Mouse (Mus musculus) heart, postnatal 25 days (tissue): ENCODE measurements at regions not wholly inside any gene's neighbourhood (a gene's known extent, or its start where the extent isn't known, plus 50 kb on each side); places are given as distances from the start of the nearest gene placed in this dataset.
"Not testable (repeated sequence)": the region's sequence is repeated elsewhere in the genome, so short reads cannot be mapped to it uniquely, and the experiment has no call there.

Source experiments
- DNase-seq: peaks from one replicate; pipeline ENCODE4 v3.0.0; 2022; ENCODE audit warnings: low spot score
- intact Hi-C: fragments of 180-260 bp; cut with DNase I; formaldehyde crosslinking; loops from one replicate; pipeline ENCODE4 v1.15.1; 2025

- intact Hi-C loops: loop anchor here (5.0 kb wide), 1 partner anchor 72 kb away; no protein-coding TSS in a partner anchor
- no peak for DNase-seq
Observed at GRCm38 (mm10) chr13:99128979-99129378, 55.6 kb upstream of the Zfp366 start.

- intact Hi-C loops: loop anchor here (5.0 kb wide), 1 partner anchor 71 kb away; no protein-coding TSS in a partner anchor
- DNase-seq: no peak
Observed at GRCm38 (mm10) chr13:99128284-99128691, 56.3 kb upstream of the Zfp366 start.

DNA sequence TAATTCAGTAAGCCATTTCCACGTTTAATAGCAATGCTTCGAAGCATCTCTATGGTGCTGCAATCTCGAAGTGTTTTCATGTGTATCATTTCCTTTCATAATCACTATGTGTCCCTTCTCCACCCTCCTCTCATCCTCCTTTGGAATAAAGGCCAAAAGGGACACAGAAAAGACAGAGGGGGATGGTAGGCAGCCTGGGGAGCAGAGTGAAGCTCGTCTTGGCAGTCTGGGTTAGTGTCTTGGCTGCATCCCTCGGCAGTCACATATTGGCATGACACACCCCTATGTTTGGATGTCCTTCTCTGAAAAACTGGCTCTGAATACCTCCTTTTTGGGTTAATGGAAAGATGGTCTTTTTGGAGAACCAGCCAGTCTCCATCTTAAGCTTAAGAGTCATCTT is 56.9 kb upstream of the Zfp366 start:
- intact Hi-C loops: loop anchor here (5.0 kb wide), 1 partner anchor 70 kb away; no protein-coding TSS in a partner anchor
- no peak for DNase-seq

- intact Hi-C loops: loop anchor here (5.0 kb wide), 1 partner anchor 70 kb away; no protein-coding TSS in a partner anchor
- DNase-seq: not testable (repeated sequence)
Observed at GRCm38 (mm10) chr13:99126971-99127370, 57.7 kb upstream of the Zfp366 start.

DNA sequence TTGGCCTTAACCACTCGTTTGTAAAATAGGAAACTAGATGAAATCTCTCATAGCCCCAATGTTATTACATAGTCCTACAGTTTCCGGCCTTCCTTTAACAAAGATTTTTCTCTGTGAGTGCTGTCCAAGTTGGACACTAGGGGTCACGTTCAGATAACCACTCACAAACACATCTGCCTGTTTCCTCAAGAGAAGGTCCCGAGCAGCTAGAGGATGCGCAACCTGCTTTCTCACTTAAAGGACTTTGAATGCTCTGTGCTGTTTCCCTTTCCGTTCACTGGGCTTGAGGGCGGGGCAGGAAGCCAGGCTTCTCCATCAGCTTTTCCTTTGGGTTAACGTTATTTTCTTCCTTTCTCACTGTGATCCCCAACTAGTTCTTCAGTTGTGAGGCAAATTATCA is 58.1 kb upstream of the Zfp366 start:
- intact Hi-C loops: loop anchor here (5.0 kb wide), 1 partner anchor 69 kb away; no protein-coding TSS in a partner anchor
- DNase-seq: no peak

- intact Hi-C loops: loop anchor here (5.0 kb wide), 1 partner anchor 69 kb away; no protein-coding TSS in a partner anchor
- DNase-seq: no peak
Observed at GRCm38 (mm10) chr13:99125946-99126345, 58.7 kb upstream of the Zfp366 start.

GRCm38 (mm10) chr13:99124894-99125570 is 59.6 kb upstream of the Zfp366 start:
- intact Hi-C loops: loop anchor here (5.0 kb wide), 1 partner anchor 68 kb away; no protein-coding TSS in a partner anchor
- peak; percentile 83 for DNase-seq

- intact Hi-C loops: no loop called here
- DNase-seq: no peak
Observed at GRCm38 (mm10) chr13:99124141-99124540, 60.5 kb upstream of the Zfp366 start.

DNA sequence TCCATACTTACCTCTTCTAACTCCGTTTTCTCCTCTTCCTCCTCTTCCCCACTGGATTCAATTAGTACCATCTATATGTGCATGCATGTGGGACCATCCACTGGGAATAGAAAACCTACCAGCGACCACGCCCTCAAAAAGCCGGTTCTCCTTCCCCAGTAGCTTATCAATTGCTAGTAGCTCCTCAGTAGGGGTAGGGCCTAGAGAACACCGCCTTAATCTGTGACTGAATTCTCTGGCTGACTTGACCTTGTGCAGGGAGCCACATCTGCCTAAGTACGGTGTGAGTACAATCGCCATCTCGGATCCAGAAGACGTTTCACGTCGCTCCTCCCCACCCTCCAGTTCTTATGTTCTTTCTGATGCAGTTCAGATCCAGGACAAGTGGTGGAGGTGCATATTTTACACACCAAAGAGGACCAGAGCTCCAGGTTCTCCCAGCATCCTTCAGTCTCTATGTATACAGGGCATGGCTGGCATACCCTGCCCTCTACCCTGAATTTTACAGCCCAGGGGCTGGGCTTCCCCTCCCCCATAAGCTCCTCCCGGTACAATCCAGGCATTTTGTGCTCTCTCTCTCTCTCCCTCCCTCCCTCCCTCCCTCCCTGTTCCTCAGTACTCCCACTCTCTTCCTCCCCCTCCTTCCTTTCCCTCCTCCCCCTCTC is 61.0 kb upstream of the Zfp366 start:
- intact Hi-C loops: no loop called here
- DNase-seq: no peak

DNA sequence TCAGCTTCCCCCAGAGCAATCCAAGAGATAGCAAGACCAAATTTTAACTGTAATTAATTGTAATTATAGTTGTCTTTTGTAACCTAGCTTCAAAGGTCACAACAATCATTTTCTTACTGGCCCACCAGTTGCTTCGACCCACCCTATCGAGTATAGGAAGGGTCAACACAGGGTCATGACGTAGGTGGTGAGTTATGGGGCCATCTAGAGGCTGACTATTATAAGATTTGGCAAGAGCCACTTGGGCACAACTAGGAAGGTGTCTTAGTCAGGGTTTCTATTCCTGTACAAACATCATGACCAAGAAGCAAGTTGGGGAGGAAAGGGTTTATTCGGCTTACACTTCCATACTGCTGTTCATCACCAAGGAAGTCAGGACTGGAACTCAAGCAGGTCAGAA is 62.1 kb upstream of the Zfp366 start:
- intact Hi-C loops, DNase-seq: not testable (repeated sequence)

DNA sequence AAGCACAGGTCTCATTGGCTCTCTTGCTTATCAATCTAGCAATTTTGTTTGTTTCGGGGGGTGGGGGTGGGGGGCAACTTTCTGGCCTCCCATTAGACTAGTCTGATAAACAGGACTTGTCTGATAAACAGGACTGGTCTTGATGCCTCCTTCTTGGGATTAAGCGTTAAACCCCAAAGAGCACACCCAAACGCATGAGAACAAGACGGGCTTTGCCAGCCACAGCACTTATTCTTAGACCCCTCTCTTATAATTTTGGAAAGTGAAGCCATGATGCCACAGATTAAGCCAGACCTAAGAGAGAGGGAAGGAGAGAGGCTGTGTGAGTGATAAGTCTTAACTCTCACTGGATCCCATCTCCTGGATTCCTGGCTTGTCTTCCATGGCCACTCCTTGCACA is 63.5 kb upstream of the Zfp366 start:
- no peak for DNase-seq
- intact Hi-C loops: no loop called here

GRCm38 (mm10) chr13:99119941-99120340 is 64.7 kb upstream of the Zfp366 start:
- DNase-seq: no peak
- intact Hi-C loops: no loop called here

- intact Hi-C loops: no loop called here
- DNase-seq: no peak
Observed at GRCm38 (mm10) chr13:99118901-99119300, 65.7 kb upstream of the Zfp366 start.

- intact Hi-C loops: no loop called here
- no peak for DNase-seq
Observed at GRCm38 (mm10) chr13:99115541-99115940, 69.1 kb upstream of the Zfp366 start.

DNA sequence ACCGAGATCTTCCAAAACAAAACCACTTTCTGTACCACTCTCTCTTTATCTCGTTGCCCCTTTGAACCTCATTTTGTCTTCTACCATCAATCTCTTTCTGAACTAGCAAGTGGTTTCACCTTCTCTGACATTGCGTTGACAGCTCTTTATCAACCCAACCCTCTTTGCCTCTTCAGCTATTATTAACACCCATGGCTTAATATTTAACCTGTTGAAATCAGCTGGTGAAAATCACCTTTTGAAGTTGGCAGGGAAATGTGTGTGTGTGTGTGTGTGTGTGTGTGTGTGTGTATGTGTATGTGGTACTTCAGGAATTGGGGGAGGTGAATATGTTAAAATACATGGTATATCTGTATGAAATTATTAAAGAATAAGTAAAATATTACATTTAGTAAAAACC is 70.1 kb upstream of the Zfp366 start:
- intact Hi-C loops: no loop called here

DNA sequence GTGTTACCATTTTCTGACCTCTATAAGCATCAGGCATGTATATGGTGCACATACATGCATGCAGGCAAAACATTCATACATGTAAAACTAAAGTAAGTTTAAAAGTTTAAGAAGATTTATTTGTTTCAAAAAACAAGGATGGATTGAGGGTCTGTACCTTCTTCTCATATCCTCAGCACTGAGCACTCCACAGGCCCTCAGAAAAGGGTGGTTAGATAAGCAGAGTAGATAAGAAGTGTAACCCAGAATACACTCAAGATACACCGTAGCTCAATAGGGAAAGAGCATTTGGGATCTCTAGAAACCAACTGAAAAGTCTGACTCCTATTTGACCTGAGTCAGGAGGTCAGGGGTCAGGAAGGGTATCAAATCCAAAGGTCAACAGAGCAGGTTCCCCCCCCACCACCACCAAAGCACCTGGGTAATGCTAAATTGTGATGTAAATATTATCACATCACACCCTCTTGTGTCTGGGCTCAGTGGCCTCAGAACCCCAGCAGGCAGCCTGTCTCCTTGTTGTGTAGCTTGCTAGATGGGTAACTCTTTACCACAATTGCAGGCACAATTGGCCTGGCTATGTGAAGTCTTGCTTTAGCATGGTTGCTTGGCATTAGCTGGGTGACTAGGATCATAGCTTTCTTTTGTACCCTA is 72.8 kb upstream of the Zfp366 start:
- no peak for DNase-seq
- intact Hi-C loops: no loop called here

More for the DNA sequence above, 70.1 kb upstream of the Zfp366 start:
- DNase-seq: no peak

- no peak for DNase-seq
- intact Hi-C loops: no loop called here
Observed at GRCm38 (mm10) chr13:99107983-99108382, 76.6 kb upstream of the Zfp366 start.

DNA sequence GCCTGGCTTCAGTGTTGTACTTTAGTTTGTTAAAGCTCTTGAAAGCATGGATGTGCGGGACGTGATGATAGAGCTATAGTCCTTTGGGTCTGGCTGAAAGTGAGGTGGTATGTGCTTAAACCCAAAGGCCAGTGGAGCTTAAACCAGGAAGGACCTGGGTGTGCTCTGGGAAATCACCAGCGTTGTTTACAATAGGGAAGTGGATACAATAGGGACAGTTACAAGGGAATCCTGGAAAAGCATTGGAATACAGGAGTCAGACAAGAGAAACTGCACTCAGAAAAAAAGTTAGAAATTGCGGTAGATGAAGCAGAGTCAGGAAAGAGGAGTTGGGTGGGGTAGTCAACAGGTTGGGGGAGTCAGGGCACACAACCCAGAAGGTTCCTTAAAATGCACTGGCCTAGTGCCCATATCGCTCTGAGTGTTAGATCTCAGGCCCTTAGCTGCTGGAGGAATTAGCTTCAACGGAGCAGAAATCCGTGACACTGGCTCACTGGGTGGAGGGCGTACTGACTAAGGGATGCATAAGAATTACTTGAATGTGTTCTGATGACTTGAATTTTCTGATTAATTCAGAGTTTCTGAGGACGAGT is 82.4 kb upstream of the Zfp366 start:
- DNase-seq: no peak
- intact Hi-C loops: no loop called here

DNA sequence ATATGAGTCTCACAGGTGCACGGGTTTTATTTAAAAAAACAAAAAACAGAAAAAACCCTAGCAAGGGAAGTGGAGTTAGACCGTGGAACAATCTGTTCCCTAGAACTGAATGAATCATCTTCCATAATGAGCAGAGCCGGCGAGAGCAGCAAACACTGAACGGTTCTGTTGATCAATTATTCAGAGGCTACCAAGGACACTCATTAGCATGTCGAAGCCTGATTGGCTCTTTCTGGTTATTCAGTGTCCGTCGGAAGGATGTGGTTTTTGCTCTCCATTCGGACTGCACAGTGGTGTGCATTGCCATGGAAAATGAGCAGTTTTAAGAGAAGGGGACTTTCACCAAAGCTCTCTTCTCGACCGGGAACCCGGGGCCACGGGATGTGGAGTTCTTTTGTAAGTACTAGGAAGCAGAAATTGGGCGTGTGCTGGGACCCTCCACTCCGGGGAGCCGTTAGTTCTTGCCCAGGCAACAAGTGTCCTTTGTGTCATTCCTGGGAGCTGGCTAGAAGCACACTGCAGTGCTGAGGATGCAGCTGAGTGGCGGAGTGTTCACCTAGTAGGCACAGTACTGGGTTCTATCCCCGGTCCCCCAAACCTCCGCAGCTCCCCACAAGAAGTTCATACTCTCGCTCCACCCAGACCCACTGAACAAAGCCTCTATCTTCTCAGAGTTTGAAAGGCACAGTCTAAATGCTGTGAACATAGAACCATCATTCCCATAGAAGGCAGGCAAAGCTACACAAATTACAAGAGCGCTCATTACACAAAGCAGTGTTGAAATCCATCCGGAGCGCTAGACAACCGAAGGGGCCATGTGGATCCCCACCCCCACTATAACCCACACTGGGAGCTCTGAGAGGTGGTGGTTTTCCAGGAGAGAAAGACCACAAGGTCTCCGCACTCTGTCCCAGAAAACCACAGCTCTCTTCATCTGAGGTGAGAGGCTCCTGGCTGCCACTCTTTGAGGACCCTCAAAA is 83.9 kb upstream of the Zfp366 start:
- intact Hi-C loops: no loop called here
- no peak for DNase-seq
